Mouse (Mus musculus): Measurements from ENCODE around the gene Pgc.
A peak's percentile ranks its signal among the peaks of the same experiment; 100 is the strongest.

Pgc gene

DNA sequence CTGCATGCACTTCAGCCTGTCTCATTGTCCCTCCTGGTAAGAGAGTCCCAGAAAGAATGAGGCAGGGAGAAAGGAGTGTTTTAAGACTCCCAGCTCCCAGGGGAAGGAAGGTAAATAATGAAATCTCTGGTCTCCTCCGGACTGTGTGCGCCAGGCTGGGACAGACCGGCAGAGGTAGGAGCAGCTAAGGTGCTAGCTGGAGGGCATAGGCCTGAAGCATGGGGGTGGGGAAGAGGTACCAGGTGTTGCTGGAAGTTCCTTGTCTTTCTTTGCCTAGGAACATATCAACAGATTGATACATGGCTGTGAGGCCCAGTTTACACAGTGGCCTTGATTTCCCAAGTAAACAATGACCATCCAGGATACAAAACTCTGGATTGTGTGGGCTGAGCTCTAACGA lies 17.7 kb upstream of the Pgc start:
- DNase-seq (ENCODE audit: low spot score in 2 of 2): no peak

DNA sequence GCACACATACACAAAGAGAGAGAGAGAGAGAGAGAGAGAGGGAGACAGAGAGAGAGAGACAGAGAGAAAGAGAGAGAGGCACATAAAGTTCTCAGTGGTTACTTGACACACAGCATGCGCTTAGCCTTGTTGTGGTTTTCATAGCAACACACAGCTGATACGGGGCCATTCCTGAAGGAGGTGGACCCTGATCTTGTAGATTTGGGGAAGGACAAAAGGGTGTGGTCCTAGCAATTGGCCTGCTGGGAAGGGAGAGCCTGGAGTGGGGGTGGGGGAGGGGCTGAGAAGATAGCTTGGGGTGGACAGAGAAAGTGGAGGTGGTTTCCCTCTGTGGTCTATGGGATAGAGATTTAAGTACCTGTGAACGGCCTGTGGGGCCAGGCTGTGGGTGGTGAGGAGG lies 16.6 kb upstream of the Pgc start:
- DNase-seq (ENCODE audit: low spot score in 2 of 2): no peak

DNA sequence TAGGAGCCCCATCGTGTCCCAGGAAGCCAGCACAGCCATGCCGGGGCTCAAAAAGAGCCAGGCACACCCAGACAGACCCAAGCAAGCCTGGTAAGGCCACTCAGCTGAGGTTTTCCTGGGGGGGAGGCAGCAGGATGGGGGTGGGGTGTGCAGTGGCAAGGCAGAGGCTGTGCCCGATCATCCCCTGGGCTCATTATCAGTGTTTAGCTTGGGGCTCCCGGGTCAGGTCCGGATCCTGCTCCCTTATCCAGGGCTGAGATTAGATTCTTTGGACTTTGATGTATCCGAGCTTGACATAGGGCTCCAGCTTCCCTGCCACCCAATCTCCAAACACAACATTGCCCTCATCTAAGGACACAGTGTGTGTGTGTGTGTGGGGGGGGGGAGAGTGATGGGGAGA lies 14.8 kb upstream of the Pgc start:
- no peak for DNase-seq (ENCODE audit: low spot score in 2 of 2)

DNA sequence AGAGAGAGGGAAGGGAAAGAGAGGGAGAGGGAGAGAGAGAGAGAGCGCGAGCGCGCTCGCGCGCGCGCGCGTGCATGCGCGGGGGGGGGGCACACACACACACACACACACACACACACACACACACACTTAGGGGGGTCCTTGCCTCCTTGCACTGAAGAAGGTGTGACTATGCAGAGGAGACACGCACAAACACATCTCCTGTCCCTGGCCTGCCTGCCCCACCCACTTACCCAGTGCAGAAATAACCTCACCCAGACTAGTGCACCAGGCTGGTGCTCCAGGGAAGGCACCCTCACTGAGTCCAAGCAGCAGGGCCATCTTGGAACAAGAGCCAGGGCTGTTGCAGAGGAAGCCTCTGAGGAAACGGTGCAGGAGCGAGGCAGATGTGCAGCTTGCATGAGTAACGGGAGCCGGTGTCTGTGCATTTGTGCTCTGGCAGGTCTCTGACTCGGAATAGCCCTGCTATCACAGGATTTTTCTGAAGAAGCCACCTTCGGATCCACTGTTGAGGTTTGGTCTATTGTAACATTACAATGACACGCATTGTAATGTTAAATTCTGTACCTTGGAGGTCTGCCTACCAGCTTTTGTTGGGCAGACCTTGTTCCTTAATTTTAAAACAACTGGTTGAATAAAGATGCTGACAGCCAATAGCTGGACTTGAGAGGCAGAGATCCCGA lies 13.6 kb upstream of the Pgc start:
- DNase-seq (ENCODE audit: low spot score in 2 of 2): no peak

DNA sequence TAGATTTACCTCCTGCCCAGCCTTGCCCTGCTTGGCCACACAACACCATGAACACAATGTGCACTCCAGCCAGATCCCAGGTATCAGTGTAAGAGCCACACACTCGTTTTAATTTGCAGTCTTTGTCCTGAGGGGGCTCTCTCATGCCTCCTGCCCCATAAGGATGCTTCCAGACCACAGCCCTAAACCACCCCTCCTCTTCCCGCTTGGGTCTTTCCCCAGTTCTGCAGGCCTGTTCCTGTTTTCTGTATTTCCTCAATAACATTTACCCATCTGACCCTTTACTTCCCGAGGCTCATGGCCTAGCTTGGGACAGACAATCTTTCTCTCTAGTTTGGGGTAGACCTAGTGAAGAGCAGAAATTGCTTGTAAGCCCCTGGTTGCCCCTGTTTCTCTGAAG lies 11.6 kb upstream of the Pgc start:
- DNase-seq (ENCODE audit: low spot score in 2 of 2): no peak

DNA sequence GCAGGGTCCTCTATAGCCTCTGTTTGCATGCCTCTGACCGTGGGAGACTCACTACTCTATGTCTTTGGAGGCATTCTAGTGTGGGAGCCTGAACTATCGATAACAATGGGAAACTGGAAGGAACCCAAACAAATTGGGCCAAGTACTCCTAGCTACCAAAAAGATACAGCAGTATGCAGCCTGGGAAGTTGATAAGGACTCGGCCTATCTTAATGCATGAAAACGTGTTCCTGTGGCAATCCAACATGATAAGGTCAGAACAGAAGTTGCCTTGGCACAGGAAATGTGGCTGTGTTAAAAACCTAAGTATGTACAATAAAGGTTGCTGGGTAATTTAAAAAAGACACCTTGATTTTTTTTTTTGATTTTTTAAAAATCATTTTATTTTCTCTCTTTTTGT lies 5.5 kb upstream of the Pgc start:
- DNase-seq (ENCODE audit: low spot score in 2 of 2): no peak

DNA sequence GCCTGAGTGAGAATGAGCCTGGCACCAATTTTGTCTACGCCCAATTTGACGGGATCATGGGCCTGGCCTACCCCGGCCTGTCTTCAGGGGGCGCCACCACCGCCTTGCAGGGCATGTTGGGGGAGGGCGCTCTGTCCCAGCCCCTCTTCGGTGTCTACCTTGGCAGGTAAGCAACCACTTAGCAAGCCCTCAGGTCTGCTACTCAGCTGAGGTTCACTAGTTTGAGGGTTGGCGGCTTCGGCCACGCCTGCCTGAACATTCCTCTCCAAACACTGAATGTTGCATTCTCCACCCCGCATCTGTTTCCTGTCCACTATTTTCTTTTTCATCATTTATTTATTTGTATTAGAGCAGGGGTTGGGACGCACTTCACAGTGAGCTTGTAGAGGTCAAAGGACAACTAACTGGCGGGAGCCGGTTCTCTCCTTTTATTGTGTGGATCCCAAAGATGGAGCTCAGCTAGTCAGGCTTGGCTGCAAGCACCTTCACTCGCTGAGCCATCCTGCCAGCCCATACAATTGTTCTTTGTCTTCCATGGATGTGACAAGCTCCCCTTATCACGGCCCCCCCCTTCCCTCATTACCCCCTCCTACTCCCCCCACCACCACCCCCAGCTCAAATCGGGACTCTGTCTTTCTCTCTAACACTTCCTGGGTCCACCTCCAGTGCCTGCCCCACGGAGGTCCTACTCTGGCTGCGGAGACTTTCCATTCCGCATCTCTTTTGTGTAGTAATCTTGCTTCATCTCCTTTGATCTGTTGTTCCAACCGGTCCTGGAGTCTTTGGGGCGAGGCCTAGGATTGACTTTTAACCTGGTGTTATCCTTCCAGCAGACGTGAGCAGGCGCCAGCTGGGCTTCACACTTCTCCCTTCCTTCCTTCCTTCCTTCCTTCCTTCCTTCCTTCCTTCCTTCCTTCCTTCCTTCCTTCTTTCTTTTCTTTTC lies 4.3 kb downstream of the Pgc start:
- DNase-seq (ENCODE audit: low spot score in 2 of 2): no peak

DNA sequence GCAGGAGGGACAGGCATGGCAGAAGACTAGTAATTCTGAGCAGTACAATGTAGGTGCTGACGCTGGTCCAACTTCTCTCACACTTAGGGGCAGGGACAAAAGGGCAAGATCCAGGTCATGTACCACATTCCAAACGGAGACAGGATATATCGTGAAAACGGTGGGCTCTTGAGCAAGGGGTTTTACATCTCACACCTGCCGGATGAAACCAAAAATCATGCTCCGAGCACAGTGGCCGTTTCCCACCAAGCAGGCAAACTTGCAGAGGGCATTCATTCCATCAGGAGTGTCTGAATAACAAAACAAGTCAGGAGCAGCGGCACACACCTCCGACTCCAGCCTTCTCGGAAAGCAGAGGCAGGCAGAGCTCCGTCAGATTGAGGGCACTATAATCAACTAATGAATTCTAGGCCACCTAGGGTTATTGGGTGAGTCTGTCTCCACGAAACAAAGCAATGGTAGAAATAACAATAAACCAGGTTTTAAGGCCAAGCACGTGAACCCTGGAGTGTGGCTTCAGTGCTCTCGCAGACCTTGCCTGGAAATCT lies 9.0 kb downstream of the Pgc start:
- DNase-seq (ENCODE audit: low spot score in 2 of 2): no peak

DNA sequence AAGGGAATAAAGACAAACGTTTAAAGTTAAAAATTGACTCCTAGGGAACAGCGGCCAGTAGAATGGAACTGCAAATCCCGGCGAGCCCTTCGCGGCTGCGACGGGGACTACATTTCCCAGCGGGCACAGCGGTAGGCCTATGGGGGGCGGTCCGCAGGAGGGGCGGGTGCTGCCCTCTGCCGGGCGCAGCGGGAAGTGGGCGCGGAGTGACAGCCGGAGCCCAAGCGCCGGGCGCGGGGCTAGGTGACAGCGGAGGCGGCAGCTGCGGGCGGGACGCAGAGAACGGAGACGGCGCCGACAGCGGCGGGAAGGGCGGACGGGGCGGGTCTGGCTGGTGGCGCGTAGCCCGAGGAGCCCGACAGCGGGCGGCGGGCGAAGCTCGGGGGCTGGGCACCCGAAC lies 10.2 kb downstream of the Pgc start, which contains the start of gene Tfeb:
Gene Tfeb (plus strand): TSS at position 175 of the 400 bp plus-strand sequence.
- DNase-seq (ENCODE audit: low spot score in 2 of 2): peak; percentile 93 to 95

DNA sequence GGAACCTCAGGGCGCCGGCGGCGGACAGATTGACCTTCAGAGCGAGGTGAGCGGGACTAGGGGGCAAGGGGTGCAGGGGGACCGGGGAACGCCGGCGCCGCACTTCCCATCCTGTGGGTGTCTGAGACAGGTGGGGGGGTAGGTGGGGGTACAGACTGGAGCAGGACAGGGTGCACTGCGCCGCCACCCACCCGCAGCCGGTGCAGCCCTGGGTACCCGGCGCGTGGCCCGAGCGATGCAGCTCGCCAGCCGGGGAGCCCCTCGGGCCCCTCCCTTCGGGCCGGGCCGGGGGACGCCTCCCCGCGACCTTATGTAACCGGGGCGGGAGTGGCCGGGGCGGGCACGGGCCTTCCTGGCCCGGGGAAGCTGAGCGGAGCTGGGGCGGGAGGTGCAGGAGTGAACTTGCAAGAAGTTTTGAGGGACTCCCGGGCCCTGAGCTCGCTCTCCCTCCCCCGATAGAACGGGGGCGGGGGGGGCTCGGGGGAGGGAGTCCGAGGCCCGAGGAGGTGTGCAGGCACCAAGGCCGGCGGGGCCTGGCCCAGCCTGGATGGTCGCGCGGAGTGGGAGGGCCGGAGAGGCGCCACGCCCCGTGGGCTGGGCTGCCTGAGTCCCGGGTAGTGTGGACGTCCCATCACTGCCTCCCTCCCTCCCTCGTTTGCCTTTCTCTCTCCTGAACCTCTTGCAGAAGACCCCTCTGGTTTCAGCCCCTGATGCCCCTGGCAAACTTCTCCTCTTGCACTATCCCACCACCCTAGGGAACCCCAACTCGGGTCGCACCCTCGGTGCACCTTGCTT lies 10.8 kb downstream of the Pgc start:
- peak; percentile 87 for DNase-seq (ENCODE audit: low spot score in 2 of 2)

DNA sequence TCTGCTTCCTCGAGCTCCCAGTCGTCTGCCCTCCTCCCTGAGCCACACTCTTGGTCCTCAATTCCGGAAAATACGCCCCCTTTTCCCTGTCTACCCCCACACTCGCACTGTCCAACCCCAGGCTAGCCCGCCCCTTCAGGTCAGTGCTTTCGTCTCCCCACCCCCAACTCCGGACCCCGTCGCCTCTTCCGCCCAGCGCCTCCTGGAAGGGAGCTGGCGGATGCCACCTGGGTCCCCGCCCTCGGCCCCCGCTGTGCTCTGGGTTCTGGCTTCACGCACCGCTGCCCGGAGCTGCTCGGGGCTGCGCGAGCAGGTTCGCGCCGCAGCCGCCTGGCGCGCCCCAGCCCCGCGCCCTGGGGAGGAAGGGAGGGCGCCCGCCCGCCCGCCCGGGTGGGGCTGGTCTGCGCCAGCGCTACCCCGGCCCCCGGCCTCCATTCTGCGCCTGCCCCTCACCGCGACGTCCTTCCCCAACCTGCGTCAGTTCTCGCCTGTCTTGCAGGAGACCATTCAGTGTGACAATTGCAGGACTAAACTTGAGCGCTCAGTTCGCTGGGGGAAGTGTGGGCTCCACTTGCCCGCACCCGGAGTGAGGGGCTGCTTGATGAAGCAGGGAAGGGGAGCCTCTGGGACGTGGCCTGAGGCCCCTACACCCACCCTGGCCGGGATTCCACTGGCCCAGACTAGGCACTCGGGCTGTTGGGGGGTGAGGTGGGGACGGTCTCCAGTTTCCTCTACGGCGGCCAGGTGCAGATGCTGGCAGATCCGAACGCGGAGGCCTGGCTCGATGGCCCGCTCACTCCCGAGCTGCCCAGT lies 11.6 kb downstream of the Pgc start:
- peak in 1 of 2 experiments; percentile 33 for DNase-seq (ENCODE audit: low spot score in 2 of 2)

DNA sequence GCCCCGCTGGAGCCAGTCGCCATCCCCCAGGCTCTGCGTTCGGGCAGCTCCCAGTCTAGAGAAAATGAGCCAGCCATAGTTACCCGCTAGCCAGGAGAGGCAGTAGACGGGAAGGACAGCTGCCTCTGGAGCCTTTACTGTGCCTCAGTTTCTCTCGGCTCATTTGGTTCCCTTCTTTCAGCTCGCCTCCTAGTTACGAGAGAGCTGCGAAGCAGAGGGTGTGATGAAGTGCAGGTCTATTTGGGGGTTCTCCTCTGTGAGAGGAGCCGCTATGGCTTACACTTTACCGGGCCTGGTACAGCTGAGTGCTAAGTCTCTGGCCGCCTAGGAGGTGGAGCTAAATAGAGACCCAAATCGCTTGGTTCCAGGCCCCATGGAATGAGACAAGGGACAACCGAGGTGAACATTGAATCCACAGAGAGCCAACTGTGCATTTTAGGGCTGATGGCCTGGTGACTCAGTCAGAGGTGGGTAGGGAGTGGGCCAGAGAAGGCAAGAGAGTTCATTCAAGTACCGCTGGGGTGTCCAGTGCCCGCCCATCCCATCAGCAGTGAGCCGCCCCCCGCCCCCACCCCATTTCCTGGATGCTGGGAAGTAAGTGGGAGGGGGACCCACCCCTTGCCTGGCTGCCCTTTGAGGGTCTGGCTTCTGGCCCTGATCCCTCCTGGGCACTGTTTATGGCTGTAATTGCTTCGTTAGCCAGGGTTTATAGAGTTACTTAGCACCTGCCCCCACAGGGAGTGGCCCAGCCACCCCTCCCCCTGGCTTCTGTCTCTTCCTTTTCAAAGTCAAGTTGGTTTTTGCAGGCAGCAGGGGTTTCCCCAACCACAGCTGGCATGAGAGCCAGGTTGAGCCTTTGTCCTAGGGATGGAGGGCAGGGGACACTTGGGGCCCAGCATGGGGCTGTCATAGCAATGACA lies 12.5 kb downstream of the Pgc start:
- no peak for DNase-seq (ENCODE audit: low spot score in 2 of 2)

DNA sequence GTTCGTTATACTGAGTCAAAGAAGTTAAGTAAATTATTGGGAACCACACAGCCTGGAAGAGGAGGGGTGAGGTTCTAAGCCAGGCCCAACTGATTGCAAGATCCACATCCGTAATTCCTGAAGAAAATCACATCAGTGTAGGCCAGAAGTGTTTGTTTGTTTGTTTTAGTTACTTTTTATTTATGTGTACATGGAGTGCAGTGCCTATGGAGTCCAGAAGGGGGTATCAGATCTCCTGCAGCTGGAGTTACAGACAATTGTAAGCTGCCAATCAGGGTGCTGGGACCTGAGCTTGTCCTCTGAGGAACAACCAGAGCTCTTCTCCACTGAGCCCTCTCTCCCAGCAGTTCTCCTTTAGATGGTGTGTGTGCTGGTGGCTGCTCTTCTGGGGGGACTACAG lies 13.5 kb downstream of the Pgc start:
- no peak for DNase-seq (ENCODE audit: low spot score in 2 of 2)

DNA sequence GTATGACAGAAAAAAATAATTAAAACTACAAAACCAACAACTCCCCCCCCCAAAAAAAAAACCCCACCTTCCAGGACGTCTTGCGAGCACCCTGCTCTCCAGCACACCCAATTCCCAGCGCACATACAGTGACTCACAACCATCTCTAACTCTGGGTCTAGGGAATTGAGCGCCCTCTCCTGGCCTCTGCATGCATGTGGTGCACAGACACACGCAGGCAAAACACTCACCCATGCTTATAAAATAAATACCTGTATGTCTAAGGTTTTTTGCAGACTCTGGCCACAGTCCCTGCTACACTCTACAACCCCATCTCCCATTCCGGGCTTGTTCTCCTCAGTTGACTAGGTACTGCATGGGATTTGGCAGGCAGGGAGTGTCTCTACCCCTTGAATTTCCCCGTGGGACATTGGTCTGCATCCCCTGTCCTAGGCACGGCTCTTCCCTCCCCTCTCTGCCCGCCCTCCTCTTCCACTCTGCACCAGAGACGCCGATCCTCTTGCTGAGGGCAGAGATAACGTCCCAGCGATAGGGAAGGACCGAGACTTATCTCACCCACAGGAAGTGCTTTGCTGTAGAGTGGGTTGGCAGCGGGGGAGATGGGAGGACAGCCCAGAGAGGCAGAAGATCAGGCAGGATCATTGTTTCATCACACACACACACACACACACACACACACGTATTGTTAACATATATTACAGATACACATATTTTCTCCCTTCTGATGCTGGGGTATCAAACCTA lies 16.5 kb downstream of the Pgc start:
- no peak for DNase-seq (ENCODE audit: low spot score in 2 of 2)

DNA sequence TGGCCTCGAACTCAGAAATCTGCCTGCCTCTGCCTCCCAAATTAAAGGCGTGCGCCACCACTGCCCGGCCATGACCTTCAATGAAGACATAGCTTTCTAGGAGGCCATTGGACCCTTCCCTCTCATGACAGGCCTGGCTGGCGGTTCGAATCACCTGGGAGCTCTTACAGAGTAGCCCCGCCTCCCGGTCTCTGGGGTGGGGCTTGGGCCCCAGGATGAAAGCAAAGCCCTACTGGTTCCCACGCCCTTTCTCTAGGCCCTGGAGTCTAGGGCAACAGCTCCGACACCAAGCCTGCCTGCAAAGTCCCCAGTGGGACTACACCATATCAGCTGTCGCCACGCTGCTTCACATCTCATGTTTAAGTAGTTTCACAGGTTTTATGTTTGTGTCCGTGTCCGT lies 17.4 kb downstream of the Pgc start:
- no peak for DNase-seq (ENCODE audit: low spot score in 2 of 2)

DNA sequence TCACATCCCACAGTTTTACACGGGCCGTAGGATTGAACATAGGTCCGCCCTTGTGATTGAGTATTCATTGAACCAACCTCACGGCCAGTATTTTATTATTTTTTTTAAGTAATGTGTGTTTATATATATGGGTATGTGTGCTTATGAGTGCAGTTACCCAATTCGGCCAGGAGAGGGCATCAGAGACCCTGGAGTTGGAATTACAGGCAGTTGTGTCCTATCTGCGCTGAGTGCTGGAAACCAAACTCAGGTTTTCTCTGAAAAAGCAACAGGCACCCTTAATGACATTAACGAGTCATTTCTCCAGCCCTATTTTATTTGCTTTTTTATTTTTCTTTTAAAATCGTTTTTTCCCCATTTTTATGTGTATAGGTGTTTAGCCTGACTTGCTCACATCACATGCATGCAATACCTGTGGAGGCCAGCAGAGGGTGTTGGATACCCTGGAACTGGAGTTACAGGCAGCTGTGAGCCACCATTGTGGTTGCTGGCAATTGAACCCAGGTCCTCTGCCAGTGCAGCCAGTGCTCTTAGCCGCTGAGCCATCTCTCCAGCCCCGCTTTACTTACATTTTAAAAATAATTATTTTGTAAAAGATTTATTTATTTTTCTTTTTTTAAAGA lies 18.2 kb downstream of the Pgc start:
- DNase-seq (ENCODE audit: low spot score in 2 of 2): no peak

DNA sequence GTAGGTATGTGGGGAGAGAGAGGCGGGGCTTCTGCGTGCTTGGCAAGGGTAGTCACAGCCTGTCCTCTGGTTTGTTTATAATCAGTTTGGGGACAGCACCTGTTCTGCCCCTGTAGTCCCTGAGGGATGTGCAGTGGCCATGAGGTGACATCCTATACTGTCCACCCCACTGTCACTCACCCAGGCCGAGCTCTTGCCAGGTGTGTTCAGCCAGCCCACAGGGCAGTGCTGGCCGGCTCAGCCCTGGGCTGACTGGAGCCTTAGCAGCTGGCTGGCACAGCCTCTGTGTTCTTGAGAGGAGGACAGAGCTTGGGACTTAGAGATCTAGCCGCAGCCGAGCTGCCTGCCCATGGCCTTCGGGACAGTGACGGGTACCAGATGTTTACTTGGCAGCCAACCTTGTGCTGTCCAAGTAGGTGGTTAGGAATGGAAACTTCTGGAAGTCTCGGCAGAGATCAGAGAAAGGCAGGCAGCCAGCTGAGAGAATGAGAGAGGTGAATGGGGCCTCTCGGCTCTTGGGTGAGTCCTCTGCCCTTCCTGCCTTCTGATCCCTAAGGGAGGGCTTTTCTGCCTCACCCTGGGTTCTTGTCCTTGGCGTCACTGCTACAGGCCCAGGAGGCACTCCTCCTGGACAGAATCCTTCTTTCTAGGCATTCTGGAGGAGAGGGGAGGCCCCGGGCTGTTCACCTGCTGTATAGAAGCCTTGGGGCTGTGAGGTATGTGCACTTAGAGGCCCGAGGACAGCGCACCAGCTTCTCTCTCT lies 22.3 kb downstream of the Pgc start:
- peak in 1 of 2 experiments; percentile 42 for DNase-seq (ENCODE audit: low spot score in 2 of 2)

DNA sequence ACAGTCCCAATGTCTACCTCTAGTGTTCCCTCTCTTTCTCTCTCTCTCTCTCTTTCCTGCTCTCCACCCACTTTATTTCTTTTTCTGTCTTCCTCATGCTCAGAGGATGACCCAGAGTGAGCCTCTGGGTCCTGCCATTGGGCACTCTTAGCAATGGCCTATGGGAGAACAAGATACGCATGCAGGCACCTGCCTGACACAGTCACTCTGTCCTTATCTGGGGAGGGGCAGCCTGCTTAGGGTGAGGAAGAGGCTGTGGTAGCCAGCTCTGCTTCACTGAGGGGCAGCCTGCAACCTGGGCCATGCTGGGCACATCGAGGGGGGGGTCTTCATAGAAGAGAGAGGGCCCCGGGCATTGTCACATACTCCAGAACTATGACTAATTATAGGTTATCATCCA lies 23.0 kb downstream of the Pgc start:
- DNase-seq (ENCODE audit: low spot score in 2 of 2): no peak
